Mouse (Mus musculus) right cerebral cortex, postnatal 10 days (tissue): ENCODE measurements at regions not wholly inside any gene's neighbourhood (a gene's known extent, or its start where the extent isn't known, plus 50 kb on each side); places are given as distances from the start of the nearest gene placed in this dataset.

ENCODE experiments used
- DNase-seq, 2 experiments: peaks; one replicate each; pipeline ENCODE4 v3.0.0; 2021; ENCODE audit warnings: low spot score in 2 of 2

DNA sequence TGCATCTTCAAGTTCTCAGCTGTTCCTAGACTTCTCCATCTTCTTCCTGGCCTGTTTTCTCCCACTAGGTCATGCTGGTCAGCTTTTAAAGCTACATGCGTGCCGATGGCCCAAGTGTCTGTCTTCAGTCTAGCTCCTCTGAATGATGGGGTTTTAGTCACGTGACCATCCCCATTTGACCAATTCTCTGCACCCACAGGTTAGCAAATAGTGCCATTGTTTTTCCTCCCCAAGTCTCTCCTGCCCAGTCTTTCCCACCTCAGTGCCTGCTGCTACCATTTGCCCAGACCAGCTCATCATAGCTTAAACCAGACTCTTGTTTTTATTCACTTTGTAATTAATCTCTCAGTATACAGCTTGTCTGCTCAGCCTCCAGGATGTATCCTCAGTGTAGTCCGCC is 62.3 kb downstream of the Zfp706 start:
- DNase-seq, result no peak

DNA sequence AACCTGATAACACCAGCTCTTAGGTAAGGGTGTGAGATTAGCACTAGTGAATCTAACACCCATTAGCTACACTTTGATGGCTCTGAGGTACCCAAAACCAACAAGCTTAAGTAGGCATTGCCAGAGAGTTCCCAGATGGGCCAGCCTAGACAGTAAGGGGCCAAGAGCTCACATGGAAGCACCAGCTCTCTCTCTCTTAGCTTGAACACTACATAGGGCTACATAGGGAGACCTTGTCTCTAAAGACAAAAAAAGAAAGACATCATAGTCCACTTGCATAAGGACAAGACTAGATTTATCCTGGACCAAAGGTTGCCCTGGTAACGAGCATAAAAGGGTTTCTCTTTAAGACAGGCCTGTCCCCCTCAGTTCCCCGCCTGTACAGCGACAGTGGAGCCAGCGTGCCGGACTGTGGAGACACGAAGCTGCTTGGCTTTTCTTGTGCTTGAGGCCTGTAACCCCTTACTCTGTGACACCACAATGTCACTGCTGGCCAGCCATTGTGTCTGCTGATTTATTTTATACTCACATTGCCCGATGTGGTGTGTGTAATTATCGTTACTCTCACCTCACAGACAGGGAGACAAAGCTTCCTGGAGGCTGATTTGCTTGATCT is 62.9 kb downstream of the Zfp706 start:
- DNase-seq, result peak; percentile 66 to 72

DNA sequence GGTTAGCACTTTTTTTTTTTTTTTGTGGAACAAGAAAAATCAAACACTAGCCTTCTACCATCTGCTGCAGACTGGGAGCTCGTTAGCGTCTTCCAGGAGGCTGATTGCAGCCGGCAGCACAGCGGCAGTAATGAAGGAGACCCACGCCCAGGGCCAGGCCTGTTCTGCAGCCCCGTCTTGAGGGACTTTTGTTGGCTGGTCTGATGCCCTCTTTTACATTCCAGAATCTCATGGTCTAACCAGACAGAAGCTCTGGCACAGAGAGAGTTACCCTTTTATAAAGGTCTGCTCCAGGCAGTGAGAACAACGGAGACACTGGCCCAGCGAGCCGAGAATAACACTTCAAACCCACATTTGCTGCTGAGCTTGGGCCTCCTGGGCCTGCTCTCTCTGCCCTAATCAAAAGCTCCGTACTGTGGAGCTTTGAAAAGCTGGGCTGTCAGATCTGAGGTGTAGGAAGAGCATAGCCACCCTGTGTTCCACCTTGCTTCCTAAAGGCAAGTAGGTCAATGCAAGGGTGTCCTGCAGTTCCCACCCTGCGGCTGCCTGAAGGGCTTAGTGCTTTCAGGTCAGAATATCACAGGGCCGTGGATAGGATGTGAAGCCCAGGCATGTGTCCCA is 64.0 kb downstream of the Zfp706 start:
- DNase-seq, result peak; percentile 63 to 71

DNA sequence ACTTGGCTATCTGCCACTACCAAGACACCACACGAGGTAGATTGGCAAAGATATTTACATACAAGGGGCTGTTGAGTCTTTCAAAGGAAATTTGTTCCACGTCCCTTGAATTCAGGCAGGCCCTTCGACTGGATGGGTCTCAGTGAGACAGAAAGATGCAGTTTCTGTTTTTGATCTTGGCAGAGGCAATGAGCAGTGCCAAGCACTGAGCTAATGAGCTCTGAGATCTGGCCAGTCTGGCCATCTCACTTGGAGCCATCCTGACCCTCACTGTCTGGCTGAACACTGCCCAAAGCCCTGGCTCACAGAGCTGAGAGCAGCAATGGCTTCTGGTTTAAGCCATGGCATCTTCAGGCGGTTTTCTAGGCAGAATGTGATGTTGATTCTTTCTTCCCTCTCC is 65.3 kb downstream of the Zfp706 start:
- no peak for DNase-seq

DNA sequence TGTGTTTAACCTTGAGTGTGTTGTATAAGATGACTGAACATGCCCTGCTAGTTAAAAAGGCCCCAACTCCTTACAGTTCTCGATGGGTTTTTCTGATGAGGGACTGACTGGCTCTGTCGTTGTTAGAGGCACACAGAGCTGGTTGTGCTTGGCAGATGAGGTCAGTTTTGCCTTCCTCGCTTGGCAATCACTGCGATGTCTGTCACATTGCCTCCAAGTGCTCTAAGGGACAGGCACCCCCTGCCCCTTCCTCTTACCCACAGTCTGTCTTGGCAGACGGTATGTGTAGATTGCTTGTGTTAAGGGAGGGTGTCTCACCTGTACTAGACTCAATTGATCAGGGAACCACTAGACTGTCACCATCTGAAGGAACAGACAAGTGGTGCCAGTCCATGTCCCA is 65.8 kb downstream of the Zfp706 start:
- no peak for DNase-seq

DNA sequence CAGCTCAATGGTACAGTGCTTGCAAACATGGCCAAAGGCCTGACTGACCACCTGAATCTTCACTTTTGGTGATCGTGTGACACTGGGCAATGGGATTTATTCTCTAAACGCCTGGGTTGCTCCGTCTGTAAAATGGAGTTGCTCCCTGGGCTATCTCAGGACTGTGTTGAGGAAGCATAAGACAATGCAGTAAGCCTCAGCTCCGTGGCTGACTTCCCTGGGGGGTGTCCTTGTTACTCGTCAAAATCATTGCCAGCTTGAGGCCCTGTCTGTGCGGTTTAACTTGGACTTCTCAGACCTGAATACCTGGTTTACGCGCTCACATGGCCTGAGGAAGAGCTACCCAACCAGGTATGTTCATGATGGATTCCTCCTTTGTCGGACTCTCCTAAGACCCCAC is 68.0 kb downstream of the Zfp706 start:
- peak in 1 of 2 experiments; percentile 36 for DNase-seq

DNA sequence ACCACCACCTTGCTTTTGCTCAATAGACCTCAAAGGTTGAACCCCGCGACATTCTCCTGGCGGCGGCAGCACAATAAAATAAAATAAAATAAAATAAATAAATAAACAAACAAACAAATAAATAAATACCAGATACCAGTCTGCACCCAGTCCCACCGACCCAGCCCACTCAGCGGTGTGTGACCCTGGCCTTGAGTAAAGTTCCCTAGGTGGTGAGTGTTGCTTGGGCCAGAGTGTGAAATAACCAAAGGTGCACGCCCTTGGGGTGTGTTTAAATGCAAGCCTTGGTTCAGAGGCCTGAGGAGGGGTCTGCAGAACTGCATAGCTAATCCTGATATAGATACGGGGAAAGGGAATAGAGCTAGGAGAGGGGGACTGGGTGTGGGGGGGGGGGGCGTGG is 68.4 kb downstream of the Zfp706 start:
- DNase-seq, result no peak

DNA sequence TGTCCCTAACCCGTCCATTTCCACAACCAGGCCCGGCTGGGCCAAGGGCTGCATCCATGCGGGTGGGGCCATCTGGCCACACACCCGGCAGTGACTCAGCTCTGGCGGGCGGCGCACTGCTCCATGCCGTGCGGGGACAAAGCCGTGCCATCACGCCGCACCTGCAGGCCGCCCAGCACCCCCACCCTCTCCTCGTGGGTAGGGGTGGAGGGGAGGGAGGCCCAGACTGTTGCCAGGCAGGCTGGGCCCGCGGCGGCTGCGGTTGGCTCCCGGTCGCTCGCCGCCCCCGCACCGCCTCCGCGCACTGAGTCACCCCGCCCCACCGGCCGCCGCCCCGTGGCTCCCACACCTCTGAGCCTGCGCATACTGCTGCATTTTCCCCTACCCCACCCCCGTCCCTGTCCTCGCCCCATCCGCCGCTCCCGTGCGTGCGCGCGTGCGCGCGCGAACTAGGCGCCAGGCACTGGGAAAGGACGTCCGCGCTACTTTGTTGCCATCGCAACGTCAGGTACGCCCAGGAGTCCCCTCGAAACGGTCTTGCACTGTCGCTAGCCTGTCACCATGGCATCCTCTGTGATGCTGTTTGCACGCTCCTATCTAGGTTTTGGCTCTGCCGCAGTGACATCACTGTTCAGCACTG is 68.9 kb downstream of the Zfp706 start:
- DNase-seq, result peak; percentile 96 to 97

DNA sequence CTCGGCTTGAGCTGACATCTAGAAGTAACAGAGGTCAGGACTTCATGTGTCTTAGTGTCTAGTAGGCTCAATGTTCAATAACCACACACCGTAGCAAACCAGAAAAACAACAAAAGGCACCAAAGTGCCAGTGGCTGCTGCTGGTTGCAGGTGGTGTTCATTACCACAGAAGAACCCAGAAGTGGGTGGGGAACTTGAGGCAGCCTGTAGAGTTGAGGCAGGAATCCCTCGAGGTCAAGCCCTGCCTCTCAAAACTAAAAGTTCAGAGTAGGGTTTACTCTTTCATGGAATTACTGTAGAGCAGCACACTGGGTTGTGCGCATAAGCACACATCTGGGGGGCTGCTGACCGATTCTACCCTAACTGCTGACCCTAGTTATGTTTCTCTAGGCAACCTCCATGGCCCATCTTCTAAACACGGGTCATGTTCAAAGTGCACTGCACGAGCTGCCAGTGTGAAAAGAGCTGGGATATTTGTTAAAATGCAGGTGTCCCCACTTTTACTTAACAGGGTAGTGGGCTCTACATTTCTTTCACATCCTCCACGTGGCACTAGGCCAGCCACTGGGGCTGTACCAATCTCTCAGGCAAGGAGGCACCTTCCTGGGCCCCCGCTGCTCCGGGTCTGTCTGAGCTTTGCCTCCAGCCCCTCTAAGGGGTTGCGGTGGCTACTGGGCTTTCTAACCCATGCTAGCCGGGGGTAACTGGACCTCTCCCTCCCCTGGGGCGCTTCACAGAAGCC is 69.6 kb downstream of the Zfp706 start:
- peak; percentile 74 to 79 for DNase-seq

DNA sequence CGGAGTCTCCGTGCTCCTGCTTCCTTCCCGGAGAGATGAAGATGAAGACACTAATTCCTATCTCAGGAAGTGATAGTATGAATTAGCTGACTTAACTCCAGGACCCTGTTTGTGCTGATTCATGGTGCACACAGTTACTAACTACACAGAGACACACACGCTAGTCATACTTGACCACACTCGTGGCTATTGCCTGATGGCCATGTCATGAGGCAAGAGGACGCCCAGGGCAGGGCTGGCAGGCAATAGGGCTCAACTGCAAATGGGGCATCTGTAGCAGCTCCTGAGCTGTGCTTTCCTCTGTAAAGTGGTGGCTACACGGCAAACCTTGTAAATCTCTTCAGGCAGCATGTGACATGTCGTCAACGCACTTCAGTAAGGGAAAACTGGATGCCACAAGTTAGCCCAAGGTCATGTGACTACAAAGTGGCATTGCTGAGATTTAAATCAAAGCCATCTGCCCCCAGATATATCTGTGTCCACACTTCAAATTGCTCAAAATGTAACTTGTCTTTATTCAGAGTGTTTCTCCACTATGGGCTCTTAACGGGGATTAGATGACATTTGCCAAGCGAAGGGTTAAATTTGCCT is 70.4 kb downstream of the Zfp706 start:
- no peak for DNase-seq

DNA sequence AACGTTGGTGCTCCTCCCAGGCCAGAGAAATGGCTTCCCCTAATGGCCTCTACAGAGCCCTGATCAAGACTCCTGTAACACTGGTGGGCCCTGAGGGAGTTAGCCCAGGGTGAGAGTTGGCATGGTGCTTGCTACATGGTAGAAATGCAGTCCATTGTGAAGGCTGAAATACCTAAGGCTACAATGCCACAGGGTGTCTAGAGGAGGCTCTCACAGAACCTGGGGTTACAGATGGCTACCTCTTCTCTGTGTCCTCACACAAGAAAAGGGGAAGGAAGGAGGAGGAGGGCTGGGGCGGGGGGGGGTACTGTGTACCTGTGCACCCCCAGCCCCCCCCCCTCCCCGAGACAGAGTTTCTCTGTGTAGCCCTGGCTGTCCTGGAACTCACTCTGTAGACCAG is 72.8 kb downstream of the Zfp706 start:
- DNase-seq, result no peak

DNA sequence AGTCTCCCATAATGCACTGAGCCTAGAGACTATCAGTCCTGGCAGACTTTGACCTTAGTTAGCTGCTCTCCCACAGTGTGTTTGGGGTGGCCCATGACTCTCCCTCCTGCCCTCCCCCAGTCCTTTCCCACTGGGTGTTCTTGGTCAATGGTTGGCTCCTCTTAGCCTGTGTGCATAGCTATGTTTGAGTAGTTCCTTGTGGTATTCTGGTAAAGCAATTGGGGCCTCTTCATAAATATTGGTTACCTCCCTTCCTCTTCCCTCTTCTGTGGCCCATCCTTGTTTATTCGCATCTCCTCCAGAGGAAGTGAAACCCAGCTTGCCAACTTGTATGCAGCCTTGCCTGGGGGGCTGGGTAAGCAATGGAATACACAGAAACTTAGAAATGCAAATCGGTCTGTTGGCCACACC is 74.0 kb downstream of the Zfp706 start:
- DNase-seq, result no peak

DNA sequence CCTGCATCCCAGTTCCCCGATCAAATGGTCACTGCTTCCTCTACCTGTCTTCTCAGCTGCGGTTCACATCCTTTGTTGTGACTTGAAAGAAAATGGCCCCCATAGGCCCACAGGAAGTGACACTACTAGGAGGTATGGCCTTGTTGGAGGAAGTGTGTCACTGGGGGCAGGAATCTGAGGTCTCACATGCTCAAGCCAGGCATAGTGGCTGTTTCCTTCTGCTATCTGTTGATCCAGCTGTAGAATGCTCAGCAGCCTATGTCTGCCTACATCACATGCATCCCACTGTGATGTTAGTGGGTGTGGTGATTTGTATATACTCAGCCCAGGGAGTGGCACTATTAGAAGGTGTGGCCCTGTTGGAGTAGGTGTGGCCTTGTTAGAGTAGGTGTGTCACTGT is 76.1 kb downstream of the Zfp706 start:
- DNase-seq, result no peak

DNA sequence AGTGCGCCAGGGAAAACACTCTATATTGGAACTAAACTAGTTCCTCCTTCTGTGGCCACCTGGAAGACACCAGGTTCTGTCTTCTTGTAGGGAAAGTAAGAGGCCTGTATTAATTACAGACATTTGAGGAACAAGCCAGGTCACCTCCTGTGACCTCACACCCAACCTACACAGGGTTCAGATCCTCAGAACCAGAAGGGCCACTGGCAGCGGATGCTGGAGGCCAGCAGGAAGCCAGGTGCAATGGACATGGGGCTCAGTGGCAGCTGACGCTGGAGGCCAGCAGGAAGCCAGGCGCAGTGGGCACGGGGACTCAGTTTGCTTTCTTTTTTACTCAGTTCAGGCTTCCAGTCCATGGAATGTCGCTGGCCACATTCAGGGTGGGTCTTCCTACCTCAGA is 77.1 kb downstream of the Zfp706 start:
- DNase-seq, result no peak

DNA sequence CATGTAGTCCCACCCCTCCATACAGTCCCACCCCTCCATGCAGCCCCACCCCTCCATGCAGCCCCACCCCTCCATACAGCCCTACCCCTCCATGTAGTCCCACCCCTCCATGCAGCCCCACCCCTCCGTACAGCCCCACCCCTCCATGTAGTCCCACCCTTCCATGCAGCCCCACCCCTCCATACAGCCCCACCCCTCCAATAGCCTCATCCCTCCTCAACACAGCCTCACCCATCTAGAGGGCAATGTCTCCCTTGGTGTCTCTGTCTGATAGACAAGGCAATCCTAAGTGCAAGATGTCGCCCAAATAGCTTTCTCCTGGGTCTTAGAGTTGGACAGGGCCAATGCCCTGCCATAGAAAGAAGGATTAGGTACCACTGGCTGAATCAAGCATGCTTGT is 77.8 kb downstream of the Zfp706 start:
- DNase-seq, result no peak

DNA sequence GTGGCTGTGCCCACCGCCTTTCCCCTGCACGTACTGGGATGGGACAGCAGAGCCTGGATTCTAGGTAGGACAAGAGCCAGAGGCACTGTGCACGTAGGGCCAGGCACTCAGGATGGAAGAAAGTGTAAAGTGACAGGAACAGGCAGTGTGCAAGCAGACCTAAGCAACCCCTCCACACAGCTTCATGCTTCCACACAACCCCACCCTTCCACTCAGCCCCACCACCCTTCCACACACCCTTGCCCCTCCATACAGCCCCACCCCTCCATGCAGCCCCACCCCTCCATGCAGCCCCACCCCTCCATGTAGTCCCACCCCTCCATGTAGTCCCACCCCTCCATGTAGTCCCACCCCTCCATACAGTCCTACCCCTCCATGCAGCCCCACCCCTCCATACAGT is 78.5 kb downstream of the Zfp706 start:
- no peak for DNase-seq

DNA sequence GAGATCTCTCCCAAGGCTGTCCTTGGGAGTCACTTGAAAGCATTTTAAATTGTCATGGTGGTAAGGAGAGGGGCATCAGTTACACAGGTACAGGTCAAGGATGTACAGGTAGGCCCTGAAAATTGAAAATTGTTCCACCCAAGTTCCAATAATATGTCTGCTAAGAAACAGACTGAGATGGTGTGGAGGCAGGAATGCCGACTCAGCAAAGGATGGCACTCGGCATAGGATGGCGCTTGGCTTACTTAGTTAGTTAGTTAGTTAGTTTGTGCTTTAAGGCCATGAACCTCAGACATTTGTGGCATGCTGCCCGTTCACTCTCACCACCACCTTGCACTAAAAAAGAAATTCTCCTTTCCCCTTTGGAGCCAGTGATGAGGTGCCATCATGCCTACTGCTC is 78.9 kb downstream of the Zfp706 start:
- DNase-seq, result no peak

DNA sequence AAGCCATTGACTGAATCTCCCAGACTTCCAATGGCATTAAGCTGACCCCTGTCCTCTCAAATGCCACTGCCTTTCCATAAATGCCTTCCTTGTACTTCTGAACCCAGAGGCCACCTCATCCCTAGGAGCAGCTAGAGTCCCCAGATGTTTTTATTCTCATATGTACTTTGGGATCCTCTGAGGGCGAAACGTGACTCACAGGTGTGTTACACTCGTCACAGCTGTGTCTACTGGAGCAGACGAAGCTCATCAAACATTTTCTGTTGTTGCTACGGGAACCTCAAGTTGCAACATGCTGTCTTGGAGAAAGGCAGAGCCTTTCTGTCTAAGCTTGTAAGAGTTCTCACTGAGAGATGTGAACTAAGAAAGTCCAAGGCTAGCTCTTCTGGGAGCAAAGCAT is 80.1 kb downstream of the Zfp706 start:
- no peak for DNase-seq

DNA sequence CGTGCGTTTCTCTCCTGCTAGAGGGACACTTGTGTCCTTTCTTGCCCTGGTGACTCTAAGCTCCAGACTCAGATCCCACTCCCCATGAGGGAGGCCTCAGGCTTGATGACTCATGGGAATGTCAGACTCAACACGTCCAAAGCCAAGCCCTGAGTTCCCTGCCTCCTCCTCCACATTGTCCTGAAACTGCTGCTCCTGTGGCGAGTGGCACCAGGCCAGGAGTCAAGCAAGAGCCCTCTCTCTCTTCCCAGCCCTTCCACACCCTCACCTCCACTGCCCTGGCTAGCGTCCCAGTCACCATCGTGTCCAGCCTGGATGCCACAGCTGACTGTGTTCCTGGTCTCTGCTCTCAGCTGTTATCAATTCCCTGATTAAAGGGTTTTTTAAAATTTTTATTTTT is 83.4 kb downstream of the Zfp706 start:
- DNase-seq, result no peak

DNA sequence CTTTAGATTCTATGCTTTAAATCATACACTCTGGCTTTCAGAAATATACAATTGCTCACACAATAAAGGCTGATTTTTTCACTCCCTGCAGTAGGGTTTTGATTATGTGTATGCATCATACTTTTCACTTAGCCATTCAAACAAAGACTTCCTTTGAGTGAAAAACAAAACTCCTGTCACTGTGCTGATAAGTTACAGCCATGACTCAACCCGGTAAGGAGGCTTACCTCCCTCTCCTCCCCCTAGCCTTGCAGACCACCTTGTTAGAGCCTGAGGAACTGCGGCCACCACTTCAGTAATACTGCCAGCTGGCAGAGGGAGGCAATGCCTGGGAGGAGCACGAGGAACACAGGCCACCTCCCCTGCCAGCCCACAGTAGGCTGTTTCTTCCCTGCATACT is 86.2 kb downstream of the Zfp706 start:
- no peak for DNase-seq

DNA sequence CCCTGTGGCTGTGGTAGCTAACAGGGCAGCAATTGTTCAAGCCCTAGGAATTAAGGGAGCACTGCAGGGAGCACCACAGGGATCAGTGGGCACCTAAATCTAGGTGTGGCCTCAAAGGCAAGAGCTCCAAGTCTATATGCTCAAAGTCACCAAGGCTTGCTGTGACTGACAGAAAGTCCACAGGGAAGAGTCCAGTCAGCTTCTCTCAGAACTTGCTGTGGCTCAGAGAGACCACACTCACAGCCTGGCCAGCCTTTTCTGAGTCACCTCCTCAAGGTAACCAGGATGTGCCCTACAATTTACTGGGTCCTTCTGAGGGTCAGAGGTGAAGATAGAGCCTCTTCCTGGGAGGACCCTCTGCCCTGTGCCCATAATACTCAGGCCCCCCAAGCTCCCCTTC is 86.7 kb downstream of the Zfp706 start:
- no peak for DNase-seq

DNA sequence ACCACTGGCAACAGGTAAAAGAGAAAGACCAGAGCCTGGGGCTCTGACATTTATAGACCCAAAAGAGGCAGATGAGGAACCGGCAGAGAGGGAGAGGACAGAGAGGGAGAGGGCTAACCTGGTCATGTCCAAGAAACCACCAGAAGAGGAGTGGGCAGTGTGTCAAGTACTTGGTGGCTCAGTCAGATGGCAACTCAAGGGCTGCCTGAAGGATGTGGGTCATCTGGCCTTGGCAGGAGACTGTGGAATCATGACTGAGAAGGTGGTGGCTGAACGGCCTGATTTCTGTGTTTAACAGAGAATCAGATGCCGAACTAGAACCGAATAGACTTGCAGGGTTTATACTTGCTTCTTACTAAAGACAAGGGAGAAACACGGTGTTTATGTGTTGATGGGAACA is 87.9 kb downstream of the Zfp706 start:
- no peak for DNase-seq

DNA sequence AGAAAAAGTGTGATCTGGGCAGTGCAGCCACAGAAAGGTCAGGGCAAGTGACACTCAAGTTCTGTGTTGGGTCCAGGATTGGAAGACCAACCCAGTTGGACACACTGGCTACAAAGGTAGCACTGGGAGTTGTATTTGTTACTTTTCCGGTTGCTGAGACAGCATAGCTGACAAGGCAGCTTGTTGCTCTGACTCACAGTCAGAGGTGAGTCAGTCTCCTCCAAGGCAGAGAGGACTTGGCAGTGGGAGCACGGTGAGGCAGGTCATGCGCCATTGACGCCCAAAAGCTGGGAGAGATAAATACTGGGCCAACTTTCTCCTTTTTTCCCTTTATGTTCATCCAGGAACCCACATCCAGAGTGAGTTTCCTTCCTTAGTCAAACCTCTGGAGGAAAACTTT is 88.4 kb downstream of the Zfp706 start:
- no peak for DNase-seq
